17 mouse cellular contexts compared by ENCODE assay signal in the genomic region with DNA sequence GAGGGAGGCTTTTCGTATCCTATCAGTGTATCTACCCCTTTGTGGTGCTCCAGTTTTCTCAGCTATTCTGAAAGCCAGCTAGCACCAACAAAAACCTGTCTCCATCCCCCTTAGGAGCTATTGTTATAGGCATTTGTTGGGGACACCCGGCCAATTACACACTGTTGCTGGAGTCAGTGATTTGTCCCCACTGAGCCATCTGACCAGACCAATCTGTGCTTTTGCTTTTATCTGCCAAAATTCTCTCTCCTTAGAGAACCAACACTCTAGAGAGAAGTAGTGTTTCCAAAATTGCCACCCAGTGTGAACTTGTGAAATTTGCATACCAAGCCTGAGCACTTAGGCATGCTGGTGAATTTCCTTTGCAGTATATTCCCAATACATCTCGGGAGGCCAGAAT. TPM values are rescaled to one million over a fixed set of nuclear protein-coding genes. Genes with fewer than 3 reads are reported as not detected.
DNase-seq lines count a peak whose midpoint lies in the region.
"Had no signal": no experiment of that assay in that cellular context is flagged by ENCODE, and none has a peak within 500 bp of the region (broad histone marks: within the 10 kb centered on the region; RNA-seq: fewer than 3 reads in every experiment).

No protein-coding gene starts in this region.

- intact Hi-C loops in heart, postnatal 14 days (cut with DNase I) = no loop called here

- peak; percentile 31 for DNase-seq in cerebellum, adult 11 months
- DNase-seq in cerebellum, postnatal 14 days = no peak
- peak; percentile 56 for DNase-seq in heart, adult 11 months
- no peak for DNase-seq in heart, postnatal 14 days
- peak; percentile 71 for DNase-seq in cerebellum, adult 9-10 months
- no peak for DNase-seq in kidney, postnatal 10 days
- DNase-seq in thymus, adult 18-20 months = no peak
- DNase-seq in T-cell, adult 2 months (ENCODE audit: low spot score) = no peak
- DNase-seq: adrenal gland, adult 8-10 months; adrenal gland, postnatal 36 days; embryo, embryonic 11 days; gastrocnemius, adult 2 months; gastrocnemius, postnatal 25 days; heart, postnatal 4 days; kidney, adult 8-10 months had no signal

RNA-seq across cellular contexts. Expression of a gene that starts 11.6 kb away (rescaled TPM):
- not detected for total RNA-seq in heart, postnatal 14 days (2021)
- total RNA-seq: adrenal gland, adult 8-10 months; adrenal gland, postnatal 36 days; common myeloid progenitor, adult 5-6 weeks; gastrocnemius, adult 2 months; gastrocnemius, postnatal 25 days; granulocyte monocyte progenitor cell, adult 5-6 weeks; heart, postnatal 4 days had no signal

RNA-seq across cellular contexts. Expression of a gene that starts 31.8 kb away (rescaled TPM):
- total RNA-seq in heart, postnatal 14 days (2021) = not detected
- total RNA-seq: adrenal gland, adult 8-10 months; adrenal gland, postnatal 36 days; common myeloid progenitor, adult 5-6 weeks; gastrocnemius, adult 2 months; gastrocnemius, postnatal 25 days; granulocyte monocyte progenitor cell, adult 5-6 weeks; heart, postnatal 4 days had no signal

Comparison
In these comparisons a context has a peak if more than half of its experiments do, and no peak if none do; other contexts are left out.
1. DNase-seq: peak in cerebellum, adult 11 months (single experiment), heart, adult 11 months (single experiment) and cerebellum, adult 9-10 months (single experiment); none in cerebellum, postnatal 14 days (0 of 2), heart, postnatal 14 days (0 of 2), kidney, postnatal 10 days (single experiment), thymus, adult 18-20 months (0 of 2) and T-cell, adult 2 months (single experiment).